Mouse (Mus musculus): Measurements from ENCODE around the gene Sp1.
A peak's percentile ranks its signal among the peaks of the same experiment; 100 is the strongest.

Gene Sp1

GRCm38 (mm10) chr15:102433173-102433572 lies 27.2 kb downstream of the Sp1 start:
- no peak for DNase-seq (ENCODE audit: low spot score in 2 of 2)

- peak; percentile 38 to 76 for DNase-seq (ENCODE audit: low spot score in 2 of 2)
These were observed 36.5 kb downstream of the Sp1 start for GRCm38 (mm10) chr15:102442490-102442889.

- no peak for DNase-seq (ENCODE audit: low spot score in 2 of 2)
These were observed 39.2 kb downstream of the Sp1 start, which contains the start of gene Amhr2 for GRCm38 (mm10) chr15:102445146-102445545. Amhr2 (plus strand) TSS chr15:102445367.

- DNase-seq (ENCODE audit: low spot score in 2 of 2): no peak
These were observed 40.5 kb downstream of the Sp1 start for GRCm38 (mm10) chr15:102446448-102446847.

GRCm38 (mm10) chr15:102449366-102449765 lies 43.4 kb downstream of the Sp1 start:
- no peak for DNase-seq (ENCODE audit: low spot score in 2 of 2)

- DNase-seq (ENCODE audit: low spot score in 2 of 2): no peak
These were observed 45.0 kb downstream of the Sp1 start for GRCm38 (mm10) chr15:102450928-102451327.

- DNase-seq (ENCODE audit: low spot score in 2 of 2): no peak
These were observed 45.9 kb downstream of the Sp1 start for GRCm38 (mm10) chr15:102451666-102452430.

- DNase-seq (ENCODE audit: low spot score in 2 of 2): no peak
These were observed 50.0 kb downstream of the Sp1 start for GRCm38 (mm10) chr15:102455993-102456392.

GRCm38 (mm10) chr15:102458050-102458736 lies 52.2 kb downstream of the Sp1 start:
- no peak for DNase-seq (ENCODE audit: low spot score in 2 of 2)

- DNase-seq (ENCODE audit: low spot score in 2 of 2): peak; percentile 77 to 80
These were observed 53.0 kb downstream of the Sp1 start, which contains the start of gene Prr13 for GRCm38 (mm10) chr15:102458904-102459317. Prr13 (plus strand) TSS chr15:102459028.

- no peak for DNase-seq (ENCODE audit: low spot score in 2 of 2)
These were observed 53.4 kb downstream of the Sp1 start for GRCm38 (mm10) chr15:102459381-102459780.

GRCm38 (mm10) chr15:102459847-102460246 lies 53.9 kb downstream of the Sp1 start:
- DNase-seq (ENCODE audit: low spot score in 2 of 2): no peak

GRCm38 (mm10) chr15:102460409-102460808 lies 54.5 kb downstream of the Sp1 start:
- no peak for DNase-seq (ENCODE audit: low spot score in 2 of 2)

GRCm38 (mm10) chr15:102460971-102461370 lies 55.0 kb downstream of the Sp1 start:
- no peak for DNase-seq (ENCODE audit: low spot score in 2 of 2)

- DNase-seq (ENCODE audit: low spot score in 2 of 2): no peak
These were observed 55.6 kb downstream of the Sp1 start for GRCm38 (mm10) chr15:102461430-102462075.

GRCm38 (mm10) chr15:102463666-102464065 lies 57.7 kb downstream of the Sp1 start:
- DNase-seq (ENCODE audit: low spot score in 2 of 2): no peak

GRCm38 (mm10) chr15:102468675-102469370 lies 62.9 kb downstream of the Sp1 start:
- DNase-seq (ENCODE audit: low spot score in 2 of 2): no peak

- DNase-seq (ENCODE audit: low spot score in 2 of 2): peak; percentile 94 to 95
These were observed 64.3 kb downstream of the Sp1 start, which contains the start of gene Pcbp2 for GRCm38 (mm10) chr15:102470183-102470604. Pcbp2 (plus strand) TSS chr15:102470539.

- peak; percentile 73 to 75 for DNase-seq (ENCODE audit: low spot score in 2 of 2)
These were observed 64.8 kb downstream of the Sp1 start for GRCm38 (mm10) chr15:102470605-102471294.

- DNase-seq (ENCODE audit: low spot score in 2 of 2): no peak
These were observed 65.3 kb downstream of the Sp1 start for GRCm38 (mm10) chr15:102471295-102471645.

- no peak for DNase-seq (ENCODE audit: low spot score in 2 of 2)
These were observed 65.8 kb downstream of the Sp1 start for GRCm38 (mm10) chr15:102471727-102472126.

Measured in frontal cortex, postnatal 10 days (tissue).